Mouse (Mus musculus) forebrain, postnatal 0 days (tissue): ENCODE results near the gene Rpl11. TPM values are rescaled to one million over a fixed set of nuclear protein-coding genes. Genes with fewer than 3 reads are reported as not detected.
"Not testable (repeated sequence)": the region's sequence is repeated elsewhere in the genome, so short reads cannot be mapped to it uniquely, and the experiment has no call there.

Experiments
- ATAC-seq: fragments of 200-750 bp; cut with Nextera tagmentation; 2 replicates; pipeline ENCODE4 v1.8.0; 2017; ENCODE audit warnings: mild to moderate bottlenecking, moderate library complexity
- DNase-seq: peaks from one replicate; pipeline ENCODE4 v3.0.0-alpha.2; 2015
- H3K27ac ChIP-seq: fragments of 300-500 bp; sonication (generic); 2 replicates; pipeline ENCODE4 v1.5.1; 2014; ENCODE audit warnings: low read depth, mild to moderate bottlenecking, antibody characterized with exemption, low read length, moderate library complexity, mixed read lengths
- H3K27me3 ChIP-seq: fragments of 300-500 bp; sonication (generic); 2 replicates; pipeline ENCODE4 v1.6.1; 2014; ENCODE audit warnings: mild to moderate bottlenecking, low read length, mixed read lengths; ENCODE audit not compliant: insufficient read depth
- H3K36me3 ChIP-seq: fragments of 300-500 bp; sonication (generic); 2 replicates; pipeline ENCODE4 v1.6.1; 2014; ENCODE audit warnings: mild to moderate bottlenecking, moderate library complexity; ENCODE audit not compliant: insufficient read depth
- H3K4me1 ChIP-seq: fragments of 300-500 bp; sonication (generic); 2 replicates; pipeline ENCODE4 v1.6.1; 2014; ENCODE audit warnings: antibody characterized with exemption; ENCODE audit not compliant: insufficient read depth
- H3K4me2 ChIP-seq: fragments of 300-500 bp; sonication (generic); 2 replicates; pipeline ENCODE4 v1.6.1; 2014; ENCODE audit warnings: low read depth, mild to moderate bottlenecking, moderate library complexity
- H3K4me3 ChIP-seq: fragments of 300-500 bp; sonication (generic); 2 replicates; pipeline ENCODE4 v1.5.1; 2014; ENCODE audit warnings: low read depth, low read length, mixed read lengths
- H3K9ac ChIP-seq: fragments of 300-500 bp; sonication (generic); 2 replicates; pipeline ENCODE4 v1.6.1; 2014; ENCODE audit warnings: mild to moderate bottlenecking
- H3K9me3 ChIP-seq: fragments of 300-500 bp; sonication (generic); 2 replicates; pipeline ENCODE4 v1.6.1; 2016; ENCODE audit warnings: low read length
- CTCF ChIP-seq: sonication (generic); IDR thresholded peaks from 2 replicates; pipeline ENCODE4 v1.5.1; 2016; ENCODE audit warnings: antibody characterized with exemption, control low read depth, low read depth
- WGBS: fragments of 180-500 bp; shearing (Covaris S2); extraction: QIAGEN DNeasy Blood & Tissue Kit; methylation state at CpG from one replicate; pipeline ENCODE4 v1.1.7; 2014; 5-methylcytosine and 5-hydroxymethylcytosine counted together
- polyA plus RNA-seq: library from polyadenylated mRNA; unstranded; fragments of >200 nt; fragmentation: Nextera tagmentation; extraction: Ambion mirVana; gene quantifications from 2 replicates; pipeline ENCODE4 v1.2.1, GENCODE M21; 2015
- total RNA-seq: library from RNA; depleted of rRNA; stranded (reverse); fragments of >200 nt; gene quantifications from 2 replicates; pipeline ENCODE4 v1.2.3, GENCODE M21; 2014

Gene Rpl11
- total and polyA plus RNA-seq, 2 experiments from 2014 or later = 313 to 1,141 TPM

DNA sequence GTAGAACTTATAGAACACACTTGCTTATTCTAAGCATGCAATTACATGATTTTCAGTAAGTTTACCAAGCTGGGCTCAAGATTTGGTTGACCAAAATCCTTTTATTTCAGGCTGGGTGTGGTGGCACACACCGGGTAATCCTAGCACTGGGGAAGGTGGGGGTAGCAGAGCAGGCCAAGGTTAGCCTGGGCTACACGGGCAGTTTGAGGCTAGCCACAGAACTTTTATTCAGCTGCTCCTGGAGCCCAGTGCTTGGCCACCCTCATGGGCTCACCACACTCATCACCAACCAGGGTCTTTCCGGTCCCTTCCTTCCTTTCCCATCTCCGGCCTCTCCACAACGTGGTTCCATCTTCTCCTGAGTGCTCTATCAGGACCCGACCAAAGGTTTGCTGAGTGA is 17.4 kb upstream of the Rpl11 start:
- DNase-seq = no peak
- H3K4me3 ChIP-seq = no peak overlapping the region
- H3K9ac ChIP-seq = no peak overlapping the region
- WGBS = 63% methylated on average over 6 of the region's 6 CpGs
- no peak overlapping the region for H3K27ac ChIP-seq
- ATAC-seq = no peak
- no peaks in the 10 kb centered on the region for H3K9me3 ChIP-seq
- H3K4me1 ChIP-seq = no peaks in the 10 kb centered on the region
- no peak for TF ChIP-seq CTCF
- no peaks in the 10 kb centered on the region; the same call in 1 of the 2 replicates for H3K27me3 ChIP-seq
- H3K36me3 ChIP-seq = no peaks in the 10 kb centered on the region
- no peak overlapping the region for H3K4me2 ChIP-seq

DNA sequence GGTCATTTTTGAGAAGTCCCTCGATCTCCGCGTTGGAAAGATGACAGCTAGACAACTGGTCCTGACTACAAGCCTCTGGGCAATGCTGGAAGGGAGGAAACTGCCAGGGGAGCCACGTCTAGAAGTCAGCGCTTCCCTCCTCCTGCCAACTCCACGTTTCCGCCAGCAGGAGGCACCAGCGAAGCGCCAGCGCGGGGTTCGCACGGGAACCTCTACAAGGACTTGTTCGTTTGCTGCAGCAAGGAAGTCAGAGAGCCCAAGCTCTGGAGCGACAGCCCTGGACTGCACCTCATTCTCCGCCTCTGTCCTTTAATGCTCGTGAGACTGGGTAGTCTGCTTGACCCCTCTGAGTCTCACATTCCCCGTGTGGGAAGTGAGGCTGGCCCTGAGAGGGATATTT is 16.7 kb upstream of the Rpl11 start:
- Histone ChIP-seq H3K4me2 (no peak overlapping the region), H3K36me3 (no peaks in the 10 kb centered on the region), H3K9me3 (no peaks in the 10 kb centered on the region), H3K27me3 (no peaks in the 10 kb centered on the region; the same call in 1 of the 2 replicates), H3K27ac (no peak overlapping the region), H3K4me1 (no peaks in the 10 kb centered on the region), H3K4me3 (no peak overlapping the region), H3K9ac (no peak overlapping the region)
- ATAC-seq = peak; percentile 71
- peak; percentile 95 for TF ChIP-seq CTCF
- WGBS = 2% methylated on average over 18 of the region's 18 CpGs
- peak; percentile 86 for DNase-seq

DNA sequence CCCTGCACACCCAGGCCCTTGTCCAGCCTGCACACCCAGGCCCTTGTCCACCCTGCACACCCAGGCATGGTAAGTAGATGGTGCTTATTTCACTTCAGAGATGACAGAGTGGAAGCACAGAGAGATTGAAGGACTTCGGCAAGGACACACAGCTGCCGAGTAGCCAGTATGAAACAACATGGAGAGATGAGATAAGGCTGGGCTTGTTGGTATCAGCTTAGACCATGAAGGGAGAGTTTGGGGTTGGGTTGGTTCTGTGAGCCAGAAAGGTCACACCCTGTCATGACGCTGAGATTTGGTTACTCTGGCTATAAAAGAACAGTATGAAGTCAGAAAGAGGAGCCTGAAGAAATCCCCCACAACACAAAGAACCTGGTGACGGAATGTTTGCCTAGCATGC is 16.1 kb upstream of the Rpl11 start:
- H3K9ac ChIP-seq = no peak overlapping the region
- DNase-seq (no peak), ATAC-seq (no peak)
- no peaks in the 10 kb centered on the region for H3K4me1 ChIP-seq
- 76% methylated on average over 4 of the region's 4 CpGs for WGBS
- H3K36me3 ChIP-seq = no peaks in the 10 kb centered on the region
- TF ChIP-seq CTCF = no peak
- no peak overlapping the region for H3K4me3 ChIP-seq
- H3K4me2 ChIP-seq = no peak overlapping the region
- no peaks in the 10 kb centered on the region for H3K9me3 ChIP-seq
- no peak overlapping the region for H3K27ac ChIP-seq
- no peaks in the 10 kb centered on the region; the same call in 1 of the 2 replicates for H3K27me3 ChIP-seq

DNA sequence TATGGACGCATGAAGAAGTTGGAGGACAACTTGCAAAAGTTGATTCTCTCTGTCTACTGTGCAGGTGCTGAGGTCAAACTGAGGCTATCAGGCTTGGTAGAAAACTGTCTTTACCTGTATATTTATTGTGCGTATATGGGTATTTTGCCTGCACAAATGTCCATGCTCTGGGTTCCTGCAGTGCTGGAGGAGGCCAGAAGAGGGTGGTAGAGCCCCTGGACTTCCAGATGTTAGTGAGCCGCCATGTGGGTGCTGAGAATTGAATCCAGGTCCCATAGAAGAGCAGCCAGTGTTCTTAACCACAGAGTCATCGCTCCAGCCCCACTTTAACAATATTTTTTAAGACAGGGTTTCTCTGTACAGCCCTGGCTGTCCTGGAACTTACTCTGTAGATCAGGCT is 9.9 kb upstream of the Rpl11 start:
- Histone ChIP-seq H3K4me2 (no peak overlapping the region), H3K27me3 (no peaks in the 10 kb centered on the region), H3K4me1 (no peaks in the 10 kb centered on the region), H3K9me3 (no peaks in the 10 kb centered on the region), H3K27ac (no peak overlapping the region), H3K4me3 (no peak overlapping the region), H3K36me3 (no peaks in the 10 kb centered on the region), H3K9ac (no peak overlapping the region)
- no peak for TF ChIP-seq CTCF
- ATAC-seq (no peak), DNase-seq (no peak)
- 98% methylated on average over 4 of the region's 4 CpGs for WGBS

DNA sequence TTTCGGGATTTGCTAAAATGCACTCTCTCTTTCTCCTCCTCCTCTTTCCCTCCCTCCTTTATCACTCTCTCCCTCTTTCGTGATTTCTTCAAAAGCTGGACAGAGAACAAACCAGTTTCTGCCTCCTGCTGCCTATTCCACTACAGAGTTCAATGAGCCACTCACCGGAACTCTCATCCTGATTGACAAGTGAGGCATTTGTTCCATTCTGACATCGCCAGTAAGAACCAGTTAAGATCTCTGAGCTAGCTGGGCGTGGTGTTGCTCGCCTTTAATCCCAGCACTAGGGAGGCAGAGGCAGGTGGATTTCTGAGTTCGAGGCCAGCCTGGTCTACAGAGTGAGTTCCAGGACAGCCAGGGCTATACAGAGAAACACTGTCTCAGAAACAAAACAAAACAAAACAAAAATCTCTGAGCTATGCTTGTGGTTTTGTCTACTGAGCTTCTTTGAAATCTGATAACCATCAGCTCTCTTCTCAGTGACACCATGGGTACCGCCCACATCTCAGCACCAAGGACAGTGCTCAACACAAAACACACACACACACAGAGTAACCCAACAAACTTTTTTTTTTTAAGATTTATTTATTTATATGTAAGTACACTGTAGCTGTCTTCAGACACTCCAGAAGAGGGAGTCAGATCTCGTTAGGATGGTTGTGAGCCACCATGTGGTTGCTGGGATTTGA is 6.7 kb upstream of the Rpl11 start:
- not testable (repeated sequence) for H3K9ac ChIP-seq, H3K36me3 ChIP-seq, H3K27me3 ChIP-seq, H3K9me3 ChIP-seq, H3K27ac ChIP-seq, H3K4me1 ChIP-seq, DNase-seq, ATAC-seq, H3K4me3 ChIP-seq, H3K4me2 ChIP-seq
- 61% methylated on average over 9 of the region's 9 CpGs for WGBS

DNA sequence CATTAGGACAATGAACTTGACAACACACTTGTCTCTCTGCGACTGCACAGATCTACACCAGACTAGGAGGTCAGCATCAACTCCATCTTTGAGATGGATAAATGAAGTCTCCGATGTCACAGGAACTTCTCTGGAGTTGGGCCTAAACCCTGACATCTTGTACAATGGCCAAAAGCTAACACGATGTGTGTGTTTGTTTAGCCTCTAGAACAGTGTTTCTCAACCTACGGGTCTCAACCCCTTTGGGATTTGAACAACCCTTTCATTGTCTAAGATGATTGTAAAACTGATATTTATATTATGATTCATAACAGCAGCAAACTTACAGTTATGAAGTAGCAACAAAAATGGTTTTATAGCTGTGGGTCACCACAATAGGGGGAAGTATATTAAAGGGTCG is 4.7 kb upstream of the Rpl11 start:
- no peak for ATAC-seq
- no peak for TF ChIP-seq CTCF
- H3K4me1 ChIP-seq = no peaks in the 10 kb centered on the region
- DNase-seq = no peak
- no peak overlapping the region for H3K4me3 ChIP-seq
- 90% methylated on average over 5 of the region's 5 CpGs for WGBS
- no peak overlapping the region for H3K9ac ChIP-seq
- H3K36me3 ChIP-seq = no peaks in the 10 kb centered on the region
- H3K4me2 ChIP-seq = no peak overlapping the region
- no peak overlapping the region for H3K27ac ChIP-seq
- no peaks in the 10 kb centered on the region for H3K27me3 ChIP-seq
- H3K9me3 ChIP-seq = no peaks in the 10 kb centered on the region

DNA sequence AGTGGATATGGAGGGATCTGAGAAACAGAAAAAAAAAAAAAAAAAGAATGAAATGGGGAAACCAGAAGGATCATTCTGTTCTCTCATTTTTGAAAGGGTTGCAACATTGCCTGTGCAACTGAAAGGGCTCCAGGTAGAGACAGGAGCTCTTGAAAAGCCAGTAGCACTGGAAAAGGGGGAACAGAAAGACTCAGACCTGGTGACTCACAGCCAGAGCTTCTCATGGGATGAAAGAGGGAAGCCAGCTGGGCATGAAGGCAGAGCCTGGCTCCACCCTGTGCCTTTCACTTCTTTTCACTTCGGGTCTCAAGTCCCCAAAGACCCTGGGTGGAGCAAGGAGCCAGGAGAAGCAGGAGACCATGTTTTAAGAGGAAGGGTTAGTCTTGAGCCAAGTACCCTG is 2.8 kb upstream of the Rpl11 start:
- DNase-seq = no peak
- Histone ChIP-seq H3K4me1 (peaks cover 7% of the 10 kb centered on the region; the same call in 1 of the 2 replicates), H3K9me3 (no peaks in the 10 kb centered on the region), H3K4me3 (no peak overlapping the region), H3K36me3 (peaks cover 5% of the 10 kb centered on the region), H3K27me3 (no peaks in the 10 kb centered on the region), H3K9ac (no peak overlapping the region), H3K27ac (no peak overlapping the region), H3K4me2 (no peak overlapping the region)
- 23% methylated on average over 1 of the region's 1 CpGs for WGBS
- ATAC-seq = no peak
- no peak for TF ChIP-seq CTCF
